Mouse (Mus musculus) hindbrain, embryonic 13.5 days (tissue): Measurements from ENCODE around the gene Gm49630. TPM values are rescaled to one million over a fixed set of nuclear protein-coding genes. Genes with fewer than 3 reads are reported as not detected.
"Not testable (repeated sequence)": the region's sequence is repeated elsewhere in the genome, so short reads cannot be mapped to it uniquely, and the experiment has no call there.

Experiments
- ATAC-seq: fragments of 200-750 bp; cut with Nextera tagmentation; 2 replicates; pipeline ENCODE4 v1.8.0; 2017; ENCODE audit warnings: moderate TSS enrichment; ENCODE audit not compliant: low FRiP score
- H3K27ac ChIP-seq: fragments of 300-500 bp; sonication (generic); 2 replicates; pipeline ENCODE4 v1.5.1; 2015; ENCODE audit warnings: inconsistent platforms, mild to moderate bottlenecking, moderate library complexity
- H3K27me3 ChIP-seq: fragments of 300-500 bp; sonication (generic); 2 replicates; pipeline ENCODE4 v1.6.1; 2015; ENCODE audit warnings: mild to moderate bottlenecking, inconsistent platforms
- H3K36me3 ChIP-seq: fragments of 300-500 bp; sonication (generic); 2 replicates; pipeline ENCODE4 v1.6.1; 2015; ENCODE audit warnings: mild to moderate bottlenecking, inconsistent platforms
- H3K4me1 ChIP-seq: fragments of 300-500 bp; sonication (generic); replicated peaks from 2 replicates; pipeline ENCODE4 v1.6.1; 2015; ENCODE audit warnings: inconsistent platforms
- H3K4me2 ChIP-seq: fragments of 300-500 bp; sonication (generic); 2 replicates; pipeline ENCODE4 v1.6.1; 2015; ENCODE audit warnings: inconsistent platforms, mild to moderate bottlenecking, moderate library complexity
- H3K4me3 ChIP-seq: fragments of 300-500 bp; sonication (generic); 2 replicates; pipeline ENCODE4 v1.5.1; 2015; ENCODE audit warnings: mild to moderate bottlenecking, inconsistent platforms
- H3K9ac ChIP-seq: fragments of 300-500 bp; sonication (generic); 2 replicates; pipeline ENCODE4 v1.6.1; 2015; ENCODE audit warnings: mild to moderate bottlenecking, inconsistent platforms
- H3K9me3 ChIP-seq: fragments of 300-500 bp; sonication (generic); 2 replicates; pipeline ENCODE4 v1.6.1; 2016; ENCODE audit warnings: inconsistent platforms
- WGBS: fragments of 180-500 bp; shearing (Covaris S2); methylation state at CpG from one replicate; pipeline ENCODE4 v1.1.7; 2015; 5-methylcytosine and 5-hydroxymethylcytosine counted together
- polyA plus RNA-seq: library from polyadenylated mRNA; unstranded; fragments of >200 nt; fragmentation: Nextera tagmentation; extraction: Ambion mirVana; gene quantifications from 2 replicates; pipeline ENCODE4 v1.2.1, GENCODE M21; 2015

Gm49630 gene
- polyA plus RNA-seq, 1 experiment from 2014 or later, result not detected

DNA sequence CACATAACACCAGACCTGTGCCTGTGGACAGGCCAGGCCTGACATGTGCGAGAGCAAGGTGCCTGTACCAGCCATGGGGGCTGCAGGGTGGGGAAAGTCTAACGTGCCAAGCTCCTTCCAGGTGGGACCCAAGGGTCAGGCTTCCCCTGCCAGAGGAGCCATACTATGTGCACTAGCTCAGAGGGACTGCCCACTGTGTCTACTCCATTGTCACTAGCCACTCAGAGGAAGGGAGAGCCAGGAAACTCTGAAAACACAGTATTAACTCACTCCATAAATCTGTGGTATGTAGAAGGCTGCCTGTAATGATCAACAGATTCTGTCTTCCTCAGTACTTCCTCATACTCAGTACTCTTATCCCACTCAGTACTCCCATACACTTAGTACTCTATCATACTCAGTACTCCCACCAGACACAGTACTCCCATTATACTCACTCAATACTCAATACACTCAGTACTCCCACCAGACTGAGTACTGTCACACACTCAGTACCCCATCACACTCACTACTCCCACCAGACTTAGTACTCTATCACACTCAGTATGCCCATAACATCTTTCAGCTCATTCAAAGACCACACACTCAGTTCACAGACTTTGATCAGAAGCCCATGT is 16.7 kb upstream of the Gm49630 start:
- H3K27me3 ChIP-seq, H3K27ac ChIP-seq, H3K4me2 ChIP-seq, H3K4me1 ChIP-seq, H3K36me3 ChIP-seq, H3K9ac ChIP-seq, H3K4me3 ChIP-seq, H3K9me3 ChIP-seq: not testable (repeated sequence)
- 0 out of 2 replicates have a peak, but pooled peaks have one; percentile 39 for ATAC-seq
- no CpG with 5 or more reads among the region's 2 CpGs for WGBS

GRCm38 (mm10) chr17:7386016-7386415 is 14.2 kb upstream of the Gm49630 start:
- H3K27ac ChIP-seq, H3K27me3 ChIP-seq, H3K9ac ChIP-seq, H3K9me3 ChIP-seq, H3K36me3 ChIP-seq, H3K4me2 ChIP-seq, H3K4me1 ChIP-seq, ATAC-seq, H3K4me3 ChIP-seq: not testable (repeated sequence)
- 66% methylated on average over 8 of the region's 8 CpGs for WGBS

DNA sequence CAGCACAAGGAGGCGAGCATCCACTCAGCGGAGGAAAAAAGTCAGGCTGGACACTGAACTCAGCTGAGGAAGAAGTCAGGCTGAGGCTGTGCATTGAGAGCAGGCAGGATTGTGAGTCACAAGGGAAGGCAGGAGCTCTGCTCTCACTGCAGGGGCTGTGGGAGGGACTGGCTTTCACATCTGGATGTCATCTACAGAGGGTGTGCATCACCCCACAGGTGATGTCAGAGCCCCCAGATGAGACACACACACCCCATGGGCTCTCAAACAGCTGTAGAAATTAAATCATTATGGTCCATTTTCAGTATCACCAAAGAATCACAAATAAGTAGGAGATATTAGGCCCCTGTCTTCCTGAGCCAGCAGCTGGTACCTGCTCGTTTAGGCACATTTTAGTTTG is 13.6 kb upstream of the Gm49630 start, which contains the start of gene Unc93a2:
TSS of gene Unc93a2 (minus strand) at position 101 of the 400 bp plus-strand sequence.
- H3K9ac ChIP-seq, H3K4me3 ChIP-seq: not testable (repeated sequence)

DNA sequence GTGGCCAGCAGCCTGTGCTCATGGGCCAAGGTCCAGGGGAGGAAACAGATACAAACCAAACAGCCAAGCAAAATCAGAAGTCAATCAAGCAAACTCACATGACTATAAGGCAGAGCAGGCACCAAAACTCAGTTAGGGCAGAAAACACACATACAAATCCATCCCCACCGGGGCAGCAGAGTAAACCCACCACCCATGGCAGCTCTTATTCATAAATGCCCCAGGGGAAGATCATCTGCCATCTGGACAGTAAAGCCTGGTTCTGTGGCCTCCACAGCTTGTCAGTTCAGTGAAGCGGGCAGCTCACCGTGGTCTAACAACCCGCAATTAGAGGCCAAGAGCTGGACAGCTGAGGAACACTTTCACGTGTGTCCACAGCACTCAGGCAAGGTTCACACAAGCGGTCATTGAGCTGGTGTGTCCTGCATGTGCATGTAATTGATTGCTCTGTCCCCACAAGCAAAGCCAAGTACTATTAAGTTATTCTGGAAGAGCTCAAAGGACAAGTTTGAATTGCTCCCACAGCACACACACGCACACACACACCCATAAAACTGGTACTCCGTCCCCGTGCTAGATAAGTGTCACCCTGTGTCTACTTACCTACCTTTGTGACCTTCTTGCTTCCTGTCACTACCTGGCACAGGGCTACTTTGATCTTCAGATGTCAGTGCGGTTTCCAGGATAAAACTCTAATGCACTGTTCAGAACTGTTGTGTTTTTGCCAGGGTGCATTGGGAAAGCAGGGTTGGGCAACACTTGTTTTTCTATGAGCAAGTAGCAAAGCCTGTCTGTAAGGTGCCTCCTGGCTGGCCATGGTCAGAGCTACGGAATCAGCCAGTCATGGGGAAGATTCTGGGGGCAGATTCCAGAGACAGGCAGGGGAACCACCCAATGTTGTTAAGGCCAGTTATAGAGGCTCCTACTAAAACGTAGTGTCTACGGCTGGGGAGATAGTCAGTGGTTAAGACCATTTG is 11.7 kb upstream of the Gm49630 start:
- H3K36me3 ChIP-seq, H3K9ac ChIP-seq, H3K4me2 ChIP-seq, H3K4me3 ChIP-seq, ATAC-seq, H3K4me1 ChIP-seq, H3K27ac ChIP-seq, H3K27me3 ChIP-seq, H3K9me3 ChIP-seq: not testable (repeated sequence)
- 79% methylated on average over 12 of the region's 13 CpGs for WGBS

More for the DNA sequence above, 13.6 kb upstream of the Gm49630 start, which contains the start of gene Unc93a2:
- H3K9me3 ChIP-seq, H3K4me1 ChIP-seq, H3K27me3 ChIP-seq, ATAC-seq, H3K4me2 ChIP-seq, H3K36me3 ChIP-seq, H3K27ac ChIP-seq: not testable (repeated sequence)
- WGBS, result 77% methylated on average over 3 of the region's 3 CpGs

GRCm38 (mm10) chr17:7382711-7383110 is 10.9 kb upstream of the Gm49630 start:
- H3K9ac ChIP-seq, H3K9me3 ChIP-seq, H3K27me3 ChIP-seq, H3K36me3 ChIP-seq, H3K4me1 ChIP-seq, H3K27ac ChIP-seq, H3K4me3 ChIP-seq, ATAC-seq, H3K4me2 ChIP-seq: not testable (repeated sequence)
- 92% methylated on average over 1 of the region's 3 CpGs for WGBS

DNA sequence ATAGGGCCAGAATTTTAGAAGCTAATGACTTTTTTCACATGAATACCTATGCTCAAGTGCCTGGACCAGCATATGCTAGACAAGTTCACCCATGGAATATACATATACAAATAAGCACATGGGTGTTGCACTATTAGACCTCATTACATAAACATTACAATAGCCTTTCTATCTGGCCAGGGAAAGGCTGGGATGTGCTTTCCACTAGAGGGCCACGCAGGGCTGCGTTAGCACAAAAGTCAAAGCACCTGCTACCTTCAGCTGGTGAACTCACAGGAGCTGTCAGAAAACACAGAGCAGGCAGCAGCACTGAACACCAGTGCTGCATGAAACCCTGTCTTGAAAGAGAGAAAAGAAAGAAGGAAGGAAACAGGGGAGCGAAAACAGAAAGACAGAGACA is 6.1 kb upstream of the Gm49630 start:
- not testable (repeated sequence) for H3K27ac ChIP-seq, H3K9me3 ChIP-seq, H3K4me1 ChIP-seq, H3K4me3 ChIP-seq, H3K36me3 ChIP-seq, H3K27me3 ChIP-seq, H3K4me2 ChIP-seq, H3K9ac ChIP-seq, ATAC-seq
- 46% methylated on average over 3 of the region's 3 CpGs for WGBS

- WGBS, result 100% methylated on average over 1 of the region's 3 CpGs
- H3K4me1 ChIP-seq, H3K4me3 ChIP-seq, H3K27ac ChIP-seq, H3K27me3 ChIP-seq, H3K9me3 ChIP-seq, H3K36me3 ChIP-seq, H3K4me2 ChIP-seq, H3K9ac ChIP-seq: not testable (repeated sequence)
- peak; percentile 67; the same call in 1 of the 2 replicates for ATAC-seq
These were observed 5.3 kb upstream of the Gm49630 start for GRCm38 (mm10) chr17:7376951-7377700.

GRCm38 (mm10) chr17:7369401-7369800 is 2.4 kb downstream of the Gm49630 start:
- ATAC-seq, result not testable (repeated sequence)
- WGBS, result 63% methylated on average over 6 of the region's 6 CpGs

GRCm38 (mm10) chr17:7366676-7367374 is 5.0 kb downstream of the Gm49630 start:
- H3K9me3 ChIP-seq, H3K4me1 ChIP-seq, H3K9ac ChIP-seq, H3K36me3 ChIP-seq, H3K27ac ChIP-seq, H3K4me3 ChIP-seq, H3K27me3 ChIP-seq, H3K4me2 ChIP-seq: not testable (repeated sequence)
- ATAC-seq, result peak; percentile 84
- WGBS, result 30% methylated on average over 4 of the region's 7 CpGs

More at GRCm38 (mm10) chr17:7369401-7369800, 2.4 kb downstream of the Gm49630 start:
- H3K4me3 ChIP-seq, H3K36me3 ChIP-seq, H3K27me3 ChIP-seq, H3K9ac ChIP-seq, H3K4me1 ChIP-seq, H3K9me3 ChIP-seq, H3K27ac ChIP-seq, H3K4me2 ChIP-seq: not testable (repeated sequence)

GRCm38 (mm10) chr17:7366265-7366664 is 5.5 kb downstream of the Gm49630 start:
- not testable (repeated sequence) for H3K36me3 ChIP-seq, H3K9ac ChIP-seq, H3K4me3 ChIP-seq, H3K4me2 ChIP-seq, H3K4me1 ChIP-seq, H3K27me3 ChIP-seq, H3K9me3 ChIP-seq, ATAC-seq
- peak overlapping the region; percentile 55; the same call in 1 of the 2 replicates for H3K27ac ChIP-seq
- WGBS, result no CpG with 5 or more reads among the region's 1 CpGs

DNA sequence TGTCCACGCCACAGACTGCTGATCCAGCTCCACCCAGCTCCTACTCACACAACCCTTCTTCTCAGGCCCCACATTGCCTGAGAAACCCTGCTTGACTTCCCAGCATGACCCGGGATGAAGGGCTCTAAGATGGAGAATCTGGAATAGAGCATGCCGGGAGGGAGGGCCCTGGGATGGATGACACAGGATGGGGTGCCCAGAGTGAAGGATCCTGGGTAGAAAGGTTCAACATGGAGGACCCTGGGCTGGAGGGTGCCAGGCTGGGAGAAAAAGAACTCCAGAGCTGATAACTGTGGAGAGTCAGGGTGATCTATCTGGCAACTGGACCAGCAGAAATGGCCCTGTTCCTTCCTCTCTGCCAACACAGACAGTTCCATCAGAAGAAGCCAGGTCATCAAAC is 6.2 kb downstream of the Gm49630 start:
- H3K4me1 ChIP-seq, H3K27me3 ChIP-seq, H3K27ac ChIP-seq, H3K9me3 ChIP-seq, H3K4me2 ChIP-seq, ATAC-seq, H3K36me3 ChIP-seq, H3K4me3 ChIP-seq, H3K9ac ChIP-seq: not testable (repeated sequence)
- WGBS, result 86% methylated on average over 1 of the region's 3 CpGs
